Mouse (Mus musculus) liver, embryonic 14.5 days (tissue): Measurements from ENCODE around the gene Tmem106b. TPM values are rescaled to one million over a fixed set of nuclear protein-coding genes. Genes with fewer than 3 reads are reported as not detected.

Source experiments
- ATAC-seq: fragments of 200-750 bp; cut with Nextera tagmentation; 2 replicates; pipeline ENCODE4 v1.8.0; 2017; ENCODE audit warnings: moderate number of reproducible peaks, mild to moderate bottlenecking, moderate library complexity; ENCODE audit not compliant: insufficient read depth
- DNase-seq, 3 experiments: peaks; one replicate each; pipeline ENCODE4 v3.0.0-alpha.2; 2012 to 2013; ENCODE audit warnings: low read depth in 3 of 3, low spot score in 3 of 3
- H3K27ac ChIP-seq: fragments of 300-500 bp; sonication (generic); 2 replicates; pipeline ENCODE4 v1.5.1; 2014; ENCODE audit warnings: moderate library complexity, mild to moderate bottlenecking, control low read depth, inconsistent platforms
- H3K27me3 ChIP-seq: fragments of 300-500 bp; sonication (generic); 2 replicates; pipeline ENCODE4 v1.6.1; 2014; ENCODE audit warnings: mild to moderate bottlenecking, low read length, moderate library complexity; ENCODE audit not compliant: control insufficient read depth, insufficient read depth
- H3K36me3 ChIP-seq: fragments of 300-500 bp; sonication (generic); replicated peaks from 2 replicates; pipeline ENCODE4 v1.6.1; 2014; ENCODE audit warnings: low read depth; ENCODE audit not compliant: control insufficient read depth, insufficient read depth
- H3K4me1 ChIP-seq, 2 experiments: fragments of 200-500 bp in 1 of 2; fragments of 300-500 bp in 1 of 2; sonication (generic) in 1 of 2; replicated peaks; 2 replicates each; pipeline ENCODE4 v1.6.1; 2012 to 2014; ENCODE audit warnings: antibody characterized with exemption in 1 of 2, inconsistent platforms in 1 of 2, low read length in 1 of 2; ENCODE audit not compliant: control insufficient read depth in 2 of 2, insufficient read depth in 2 of 2
- H3K4me2 ChIP-seq: fragments of 300-500 bp; sonication (generic); 2 replicates; pipeline ENCODE4 v1.6.1; 2014; ENCODE audit warnings: low read depth, mild to moderate bottlenecking, control low read depth, moderate library complexity
- H3K4me3 ChIP-seq, 2 experiments: fragments of 200-500 bp in 1 of 2; fragments of 300-500 bp in 1 of 2; sonication (generic) in 1 of 2; 2 replicates each; pipeline ENCODE4 v1.5.1; 2012 to 2014; ENCODE audit warnings: low read depth in 2 of 2, low read length in 2 of 2, mild to moderate bottlenecking in 2 of 2, control low read depth in 1 of 2, inconsistent platforms in 1 of 2, moderate library complexity in 1 of 2; ENCODE audit not compliant: insufficient read depth in 1 of 2
- H3K9ac ChIP-seq: fragments of 300-500 bp; sonication (generic); replicated peaks from 2 replicates; pipeline ENCODE4 v1.6.1; 2014; ENCODE audit warnings: mild to moderate bottlenecking, control low read depth, moderate library complexity
- H3K9me3 ChIP-seq: fragments of 300-500 bp; sonication (generic); 2 replicates; pipeline ENCODE4 v1.6.1; 2016; ENCODE audit warnings: low read length, mixed read lengths; ENCODE audit not compliant: control insufficient read depth
- CTCF ChIP-seq: IDR thresholded peaks from 2 replicates; pipeline ENCODE4 v1.5.1; 2016; ENCODE audit warnings: antibody characterized with exemption, low read depth, control low read depth
- EP300 ChIP-seq: IDR thresholded peaks from 2 replicates; pipeline ENCODE4 v1.6.1; 2016; ENCODE audit warnings: antibody characterized with exemption, low read depth
- WGBS: fragments of 180-500 bp; shearing (Covaris S2); extraction: QIAGEN DNeasy Blood & Tissue Kit; methylation state at CpG from one replicate; pipeline ENCODE4 v1.1.7; 2014; ENCODE audit not compliant: insufficient replicate concordance; 5-methylcytosine and 5-hydroxymethylcytosine counted together
- polyA plus RNA-seq, 2 experiments: library from polyadenylated mRNA; depleted of rRNA in 1 of 2; stranded (reverse) in 1 of 2; unstranded in 1 of 2; fragments of >200 nt; fragmentation: Nextera tagmentation in 1 of 2; extraction: Ambion mirVana in 1 of 2; gene quantifications; 2 replicates each; pipeline versions ENCODE4 v1.2.1 to v1.2.3; 2012 to 2014

Tmem106b gene
- polyA plus RNA-seq, 2 experiments, result 4.0 to 9.9 TPM

- Histone ChIP-seq H3K9me3 (no peaks in the 10 kb centered on the region), H3K27ac (no peak overlapping the region), H3K27me3 (no peaks in the 10 kb centered on the region), H3K4me1 (no peaks in the 10 kb centered on the region), H3K36me3 (no peaks in the 10 kb centered on the region), H3K4me2 (no peak overlapping the region), H3K4me3 (no peak overlapping the region), H3K9ac (no peak overlapping the region)
- DNase-seq, result no peak
- no peak for ATAC-seq
- WGBS, result 55% methylated on average over 4 of the region's 4 CpGs
- TF ChIP-seq EP300 (no peak), CTCF (no peak)
These were observed 17.0 kb upstream of the Tmem106b start for GRCm38 (mm10) chr6:13052408-13053200.

GRCm38 (mm10) chr6:13061276-13062039 is 8.1 kb upstream of the Tmem106b start:
- no peak overlapping the region for H3K27ac ChIP-seq
- no peak overlapping the region for H3K4me2 ChIP-seq
- no peaks in the 10 kb centered on the region for H3K36me3 ChIP-seq
- H3K27me3 ChIP-seq, result no peaks in the 10 kb centered on the region
- TF ChIP-seq CTCF (no peak), EP300 (no peak)
- no peak overlapping the region for H3K9ac ChIP-seq
- no peaks in the 10 kb centered on the region for H3K4me1 ChIP-seq
- ATAC-seq (no peak), DNase-seq (no peak)
- no peaks in the 10 kb centered on the region for H3K9me3 ChIP-seq
- no peak overlapping the region for H3K4me3 ChIP-seq

DNA sequence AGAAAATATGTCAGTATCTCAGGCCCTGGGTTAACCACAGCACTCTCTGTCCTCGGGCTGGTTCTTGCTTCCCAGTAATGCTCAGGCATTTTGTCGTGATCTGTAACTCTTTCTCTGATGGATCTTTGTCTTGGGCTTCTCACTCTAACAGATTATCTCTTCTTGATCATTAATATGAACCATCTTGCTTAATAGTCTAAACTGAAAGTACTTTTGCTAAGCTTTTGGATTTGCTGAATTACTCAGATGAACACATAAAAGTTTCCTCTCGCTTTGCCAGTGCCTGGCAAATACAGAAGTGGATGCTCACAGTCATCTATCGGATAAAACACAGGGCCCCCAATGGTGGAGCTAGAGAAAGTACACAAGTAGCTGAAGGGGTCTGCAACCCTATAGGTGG is 7.5 kb upstream of the Tmem106b start:
- no peaks in the 10 kb centered on the region for H3K9me3 ChIP-seq
- no peak overlapping the region for H3K4me3 ChIP-seq
- no peak overlapping the region for H3K4me2 ChIP-seq
- H3K4me1 ChIP-seq, result no peaks in the 10 kb centered on the region
- no peak for DNase-seq
- H3K27ac ChIP-seq, result no peak overlapping the region
- TF ChIP-seq EP300 (no peak), CTCF (no peak)
- no peaks in the 10 kb centered on the region for H3K27me3 ChIP-seq
- H3K36me3 ChIP-seq, result no peaks in the 10 kb centered on the region
- 43% methylated on average over 4 of the region's 4 CpGs for WGBS
- H3K9ac ChIP-seq, result no peak overlapping the region
- no peak for ATAC-seq

GRCm38 (mm10) chr6:13062691-13063255 is 6.8 kb upstream of the Tmem106b start:
- no peak for DNase-seq
- H3K9ac ChIP-seq, result no peak overlapping the region
- no peak overlapping the region for H3K4me2 ChIP-seq
- no peak for ATAC-seq
- H3K27ac ChIP-seq, result no peak overlapping the region
- 45% methylated on average over 2 of the region's 2 CpGs for WGBS
- no peaks in the 10 kb centered on the region for H3K36me3 ChIP-seq
- H3K27me3 ChIP-seq, result no peaks in the 10 kb centered on the region
- no peaks in the 10 kb centered on the region for H3K9me3 ChIP-seq
- H3K4me3 ChIP-seq, result no peak overlapping the region
- no peaks in the 10 kb centered on the region for H3K4me1 ChIP-seq
- TF ChIP-seq EP300 (no peak), CTCF (no peak)

DNA sequence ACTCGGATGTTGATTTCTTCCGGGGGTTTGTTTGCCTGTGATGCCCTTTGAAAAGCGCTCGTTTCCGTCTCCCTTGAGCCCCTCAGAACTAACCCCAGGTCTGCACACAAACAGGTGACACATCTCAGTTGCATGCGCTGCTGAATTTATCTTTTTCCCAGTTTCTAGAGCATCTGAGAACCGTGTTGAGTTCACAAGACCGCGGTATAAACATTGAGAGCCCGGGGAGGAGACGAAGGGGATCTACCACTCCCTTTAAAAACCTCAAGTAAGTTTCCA is 527 bp downstream of the Tmem106b start:
- TF ChIP-seq EP300, result no peak
- no peak for TF ChIP-seq CTCF
- Histone ChIP-seq H3K27ac (peak overlapping the region; percentile 39), H3K9ac (peak overlapping the region; percentile 88), H3K4me1 (peaks cover 6% of the 10 kb centered on the region in 2 experiments), H3K27me3 (no peaks in the 10 kb centered on the region), H3K4me3 (peak overlapping the region; percentile 88 to 90), H3K36me3 (no peaks in the 10 kb centered on the region; the same call in 1 of the 2 replicates), H3K9me3 (no peaks in the 10 kb centered on the region), H3K4me2 (peak overlapping the region; percentile 83)
- ATAC-seq, result no peak; the same call in 1 of the 2 replicates
- DNase-seq, result peak in 2 of 3 experiments; percentile 0 to 23
- 1% methylated on average over 11 of the region's 11 CpGs for WGBS
